Mouse (Mus musculus) thymus, postnatal 36 days (tissue): ENCODE measurements around the gene Fbxw9.

ENCODE experiments used
- DNase-seq, 2 experiments: peaks; one replicate each; pipeline ENCODE4 v3.0.0; 2022; ENCODE audit warnings: mixed read lengths in 2 of 2

Fbxw9 gene

DNA sequence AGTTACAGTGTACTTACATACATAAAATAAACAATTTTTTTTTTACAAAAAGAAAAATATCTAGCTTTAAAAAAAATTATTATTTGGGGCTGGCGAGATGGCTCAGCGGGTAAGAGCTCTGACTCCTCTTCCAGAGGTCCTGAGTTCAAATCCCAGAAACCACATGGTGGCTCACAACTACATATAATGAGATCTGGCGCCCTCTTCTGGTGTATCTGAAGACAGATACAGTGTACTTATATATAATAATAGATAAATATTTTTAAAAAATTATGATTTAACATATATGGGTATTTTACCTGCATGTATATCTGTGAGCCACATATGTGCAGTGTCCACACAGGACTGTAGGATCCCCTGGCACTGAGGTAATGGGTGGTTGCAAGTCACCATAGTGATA lies 26.4 kb downstream of the Fbxw9 start:
- DNase-seq: no peak

DNA sequence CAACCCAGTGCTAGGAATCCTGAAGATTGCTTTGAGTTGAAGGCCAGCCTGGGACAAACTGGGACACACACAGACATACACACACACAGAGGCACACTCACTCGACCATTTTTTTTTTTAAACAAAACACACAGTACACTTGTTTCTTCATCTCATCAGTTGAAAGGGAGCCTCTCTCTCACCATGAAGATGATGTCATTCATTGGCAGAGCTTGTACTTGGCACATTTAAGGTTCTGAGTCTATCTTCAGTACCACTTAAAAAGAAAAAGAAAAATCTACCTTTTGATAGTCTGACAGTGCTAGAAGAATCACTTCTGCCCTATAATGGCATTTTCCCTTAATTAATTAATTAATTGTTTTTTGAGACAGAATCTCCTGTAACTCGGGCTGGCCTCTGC lies 28.9 kb downstream of the Fbxw9 start:
- DNase-seq: no peak

DNA sequence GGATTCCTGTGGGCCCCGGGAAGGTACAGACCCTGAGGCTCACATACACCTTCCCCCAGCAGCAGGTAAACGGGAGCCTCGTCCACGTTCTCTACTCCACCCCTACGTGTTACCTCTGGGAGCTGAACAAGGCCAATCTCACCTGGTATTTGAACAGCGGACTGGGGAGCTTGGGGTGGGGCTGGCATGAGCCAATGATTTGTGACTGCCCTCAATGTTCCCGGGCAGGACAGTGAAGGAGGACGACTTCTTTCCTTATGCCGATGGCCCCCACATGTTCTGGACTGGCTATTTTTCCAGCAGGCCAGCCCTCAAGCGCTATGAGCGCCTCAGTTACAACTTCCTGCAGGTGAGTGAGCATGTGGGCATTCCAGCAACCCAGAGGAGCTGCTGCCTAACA lies 31.0 kb downstream of the Fbxw9 start:
- DNase-seq: no peak

GRCm38 (mm10) chr8:85091526-85092090 lies 31.8 kb downstream of the Fbxw9 start:
- DNase-seq: no peak

- no peak for DNase-seq
Observed at GRCm38 (mm10) chr8:85095051-85095450, 35.2 kb downstream of the Fbxw9 start.

DNA sequence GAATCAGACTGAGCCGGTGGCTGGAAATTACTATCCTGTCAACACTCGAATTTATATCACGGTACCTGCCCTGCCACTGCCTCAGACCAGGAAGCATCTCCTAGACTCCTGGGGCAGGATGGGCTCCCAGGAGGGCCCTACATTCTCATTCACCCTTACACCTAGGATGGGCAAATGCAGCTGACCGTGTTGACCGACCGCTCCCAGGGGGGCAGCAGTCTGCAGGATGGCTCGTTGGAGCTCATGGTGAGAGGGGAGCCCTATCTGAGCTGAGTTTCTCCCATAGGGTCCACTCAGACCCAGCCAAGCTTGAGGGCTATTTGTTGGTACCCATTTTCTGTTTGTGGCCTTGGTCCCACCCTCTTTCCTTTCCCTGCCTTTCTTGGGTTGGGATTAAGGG lies 35.7 kb downstream of the Fbxw9 start:
- DNase-seq: no peak

DNA sequence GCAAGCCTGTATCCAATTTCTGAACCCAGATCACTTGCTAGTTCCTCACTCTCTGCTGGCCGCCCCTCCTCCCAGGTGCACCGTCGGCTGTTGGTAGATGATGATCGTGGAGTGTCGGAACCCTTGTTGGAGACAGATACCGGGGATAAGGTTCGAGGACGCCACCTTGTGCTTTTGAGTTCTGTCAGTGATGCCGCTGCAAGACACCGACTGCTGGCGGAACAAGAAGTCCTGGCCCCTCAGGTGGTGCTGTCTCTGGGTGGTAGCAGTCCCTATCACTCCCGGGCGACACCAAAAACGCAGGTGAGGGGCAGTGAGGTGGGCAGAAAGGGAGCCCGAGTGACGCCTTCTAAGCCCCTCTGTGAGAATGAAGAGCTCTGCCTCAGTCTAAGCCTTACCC lies 36.3 kb downstream of the Fbxw9 start:
- no peak for DNase-seq

- DNase-seq: no peak
Observed at GRCm38 (mm10) chr8:85096850-85097249, 37.0 kb downstream of the Fbxw9 start.

GRCm38 (mm10) chr8:85100076-85100665 lies 40.3 kb downstream of the Fbxw9 start:
- no peak for DNase-seq

- no peak for DNase-seq
Observed at GRCm38 (mm10) chr8:85113241-85113640, 53.4 kb downstream of the Fbxw9 start.

- no peak for DNase-seq
Observed at GRCm38 (mm10) chr8:85115501-85115900, 55.6 kb downstream of the Fbxw9 start.
